Comparison of ENCODE assay signal across 8 mouse cellular contexts in the genomic region with DNA sequence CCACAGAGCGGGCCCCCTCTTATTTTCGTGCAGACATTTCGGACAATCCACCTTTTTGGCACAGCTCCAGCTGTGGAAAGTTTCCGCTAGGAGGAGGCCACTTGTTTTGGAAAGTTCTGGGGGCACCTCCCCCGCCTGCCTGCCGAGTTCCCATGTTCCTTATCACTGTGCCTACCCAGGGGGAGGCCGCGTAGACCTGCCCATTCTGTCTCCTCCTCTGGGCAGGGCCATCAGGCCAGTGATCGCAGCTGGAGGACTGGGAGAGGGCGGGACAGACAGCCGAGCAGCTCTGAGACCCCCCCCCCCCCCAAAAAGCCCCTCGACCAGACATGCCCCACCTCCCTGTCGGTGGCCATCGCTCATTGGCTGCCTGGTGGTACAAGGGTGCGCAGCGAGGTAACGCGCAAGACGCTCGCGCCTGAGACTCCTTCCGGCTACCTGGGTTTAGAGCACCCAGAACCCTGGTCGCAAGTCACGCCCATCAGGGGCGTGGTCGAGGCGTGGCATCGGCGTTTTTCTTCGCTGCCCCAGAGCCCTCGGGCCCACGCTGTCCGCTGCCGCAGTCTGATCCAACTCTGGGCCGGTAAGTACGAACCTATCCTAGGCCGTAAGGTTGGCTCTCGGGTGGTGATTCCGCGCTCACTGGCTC. TPM values are rescaled to one million over a fixed set of nuclear protein-coding genes. Genes with fewer than 3 reads are reported as not detected.
DNase-seq lines count a peak whose midpoint lies in the region; ATAC-seq and TF ChIP-seq lines count a peak whose summit lies in the region.

Gene Isyna1 (plus strand): TSS at position 413 of the 649 bp plus-strand sequence.

- DNase-seq in adipocyte (ENCODE audit: low spot score) = peak; percentile 87
- peak; percentile 56 to 68 for DNase-seq in cerebellum, postnatal 36 days
- DNase-seq in gastrocnemius, adult 2 months = peak; percentile 85
- peak; percentile 67 to 78 for DNase-seq in left cerebral cortex, adult 2 months (ENCODE audit: extremely low spot score in 1 of 2, low spot score in 2 of 2)
- DNase-seq in right cerebral cortex, adult 18-20 months = peak; percentile 84
- peak; percentile 68 for DNase-seq in urinary bladder, postnatal 25 days (ENCODE audit: low spot score)

- intact Hi-C loops in gastrocnemius, adult 2 months (cut with DNase I) = no loop called here
- intact Hi-C loops in left cerebral cortex, adult 2 months (cut with DNase I) = no loop called here

- ATAC-seq in hindbrain, embryonic 15.5 days (ENCODE audit: low FRiP score, low read depth) = peak; percentile 86

- peak within 1 kb of the TSS; percentile 56 for H3K9ac ChIP-seq in hindbrain, embryonic 15.5 days

- peaks cover 9% of the 10 kb centered on the region; the same call in 1 of the 2 replicates for H3K79me2 ChIP-seq in macrophage (ENCODE audit: inconsistent target)

- H3K27ac ChIP-seq in gastrocnemius, adult 2 months = peak within 1 kb of the TSS; percentile 79
- peak within 1 kb of the TSS; percentile 77 for H3K27ac ChIP-seq in hindbrain, embryonic 15.5 days (replicated peaks)
- peak within 1 kb of the TSS; percentile 56 for H3K27ac ChIP-seq in left cerebral cortex, adult 2 months
- peak within 1 kb of the TSS; percentile 22; the same call in 1 of the 2 replicates for H3K27ac ChIP-seq in macrophage

- peaks cover 50% of the 10 kb centered on the region for H3K4me1 ChIP-seq in hindbrain, embryonic 15.5 days (replicated peaks)

- no peaks in the 10 kb centered on the region for H3K27me3 ChIP-seq in hindbrain, embryonic 15.5 days

- H3K36me3 ChIP-seq in hindbrain, embryonic 15.5 days = peaks cover 6% of the 10 kb centered on the region; the same call in 1 of the 2 replicates
- peaks cover 25% of the 10 kb centered on the region for H3K36me3 ChIP-seq in macrophage (ENCODE audit: inconsistent target)

- H3K4me2 ChIP-seq in hindbrain, embryonic 15.5 days = peak within 1 kb of the TSS; percentile 96

- H3K4me3 ChIP-seq in gastrocnemius, adult 2 months = peak within 1 kb of the TSS; percentile 77
- peak within 1 kb of the TSS; percentile 60 for H3K4me3 ChIP-seq in hindbrain, embryonic 15.5 days
- peak within 1 kb of the TSS; percentile 55 for H3K4me3 ChIP-seq in left cerebral cortex, adult 2 months
- H3K4me3 ChIP-seq in macrophage (ENCODE audit: inconsistent target) = peak within 1 kb of the TSS; percentile 16

- under 1% methylated on average over 40 of the region's 40 CpGs for WGBS in hindbrain, embryonic 15.5 days
- 4% methylated on average over 39 of the region's 40 CpGs for WGBS in macrophage (ENCODE audit: missing documents)

- no peak for TF ChIP-seq CTCF in gastrocnemius, adult 2 months (IDR thresholded peaks at IDR 0.05)
- TF ChIP-seq CTCF in left cerebral cortex, adult 2 months (IDR thresholded peaks at IDR 0.05) = no peak

- H3K9me3 ChIP-seq in hindbrain, embryonic 15.5 days = no peaks in the 10 kb centered on the region

RNA-seq across cellular contexts. Expression of gene Isyna1, which starts in this region (rescaled TPM):
- total RNA-seq in gastrocnemius, adult 2 months (2021) = 1 to 10 TPM; 3.2 to 4.3 TPM
- polyA plus RNA-seq in hindbrain, embryonic 15.5 days (2015; fragmentation: Nextera tagmentation; extraction: Ambion mirVana) = 146 and 152 TPM in 2 replicates
- total RNA-seq in left cerebral cortex, adult 2 months (2021) = 10 to 100 TPM; 52.9 to 55.3 TPM
- total RNA-seq in macrophage (2018; cell fraction: chromatin; rRNA removed) = 10 to 100 TPM; 19.3 to 81.9 (median 38.6) TPM
- 10 to 100 TPM; 19.1 to 42.3 (median 27.0) TPM for total RNA-seq in macrophage (2018; cell fraction: cytosol; rRNA removed)
- 10 to 100 TPM; 14.3 to 82.7 (median 33.5) TPM for total RNA-seq in macrophage (2018; cell fraction: nucleus; rRNA removed)
- 26.5 to 53.2 TPM (median 51.1 TPM) in 3 replicates for polyA plus RNA-seq in macrophage (2018)

Comparison
In these comparisons a context has a peak if more than half of its experiments do, and no peak if none do; other contexts are left out.
1. Peak in every context shown above with its lines: DNase-seq, ATAC-seq, H3K4me3 ChIP-seq and H3K27ac ChIP-seq.
2. RNA of gene Isyna1 (total RNA-seq): 52.9 to 55.3 TPM in left cerebral cortex, adult 2 months; 3.2 to 4.3 TPM in gastrocnemius, adult 2 months; every median in the first group is over 10 times any median in the second.
3. H3K27ac ChIP-seq: peak in every context shown above with its lines; median percentile 79 in gastrocnemius, adult 2 months; 77 in hindbrain, embryonic 15.5 days; 56 in left cerebral cortex, adult 2 months; 22 in macrophage.
4. H3K4me3 ChIP-seq: peak in every context shown above with its lines; median percentile 77 in gastrocnemius, adult 2 months; 60 in hindbrain, embryonic 15.5 days; 55 in left cerebral cortex, adult 2 months; 16 in macrophage.